Mouse (Mus musculus): Measurements from ENCODE around the gene Rps21. TPM values are rescaled to one million over a fixed set of nuclear protein-coding genes. Genes with fewer than 3 reads are reported as not detected.

Gene Rps21
- polyA plus RNA-seq, 1 experiment: 1,612 TPM

DNA sequence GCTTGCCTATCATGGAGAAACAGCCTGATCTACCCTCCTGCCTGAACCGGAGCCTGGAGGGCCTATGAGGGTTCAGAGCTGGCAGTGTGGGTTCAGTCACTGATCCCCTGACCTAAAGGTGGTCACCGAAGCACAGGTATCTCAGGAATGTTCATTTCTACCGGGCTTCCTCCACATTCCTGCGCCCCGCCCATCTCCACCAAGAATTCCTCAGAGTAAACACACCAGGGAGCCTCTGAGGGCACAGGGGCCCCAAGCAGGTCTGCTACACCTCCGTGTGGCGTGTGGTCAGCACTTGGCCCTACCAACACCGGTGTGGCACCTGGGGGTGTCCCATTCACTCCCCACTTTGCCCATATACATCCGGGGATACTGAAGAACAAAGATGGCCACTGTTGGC lies 37.0 kb upstream of the Rps21 start:
- Histone ChIP-seq H3K36me3 (ENCODE audit: control insufficient read depth, insufficient read depth, low read length, poor library complexity, severe bottlenecking) (no peaks in the 10 kb centered on the region; the same call in 1 of the 2 replicates), H3K9me3 (replicated peaks; ENCODE audit: control insufficient read depth, insufficient read depth, low read length, poor library complexity, severe bottlenecking) (no peaks in the 10 kb centered on the region), H3K4me1 (ENCODE audit: control insufficient read depth, insufficient read depth, low read length) (peaks cover 37% of the 10 kb centered on the region), H3K9ac (ENCODE audit: low read depth, poor library complexity, severe bottlenecking) (no peak overlapping the region), H3K4me3 (ENCODE audit: low read depth, low read length) (peak overlapping the region; percentile 25; the same call in 1 of the 2 replicates), H3K27ac (ENCODE audit: insufficient read depth, low read length) (peak overlapping the region; percentile 35; the same call in 1 of the 2 replicates), H3K27me3 (ENCODE audit: control insufficient read depth, insufficient read depth, low read length, poor library complexity, severe bottlenecking) (no peaks in the 10 kb centered on the region)
- no peak for TF ChIP-seq POLR2A (IDR thresholded peaks at IDR 0.05; ENCODE audit: insufficient read depth, low read length)
- TF ChIP-seq EP300 (IDR thresholded peaks at IDR 0.05; ENCODE audit: insufficient read depth, low read depth, low read length): no peak
- TF ChIP-seq CTCF (IDR thresholded peaks at IDR 0.05; ENCODE audit: low read depth, low read length): no peak

DNA sequence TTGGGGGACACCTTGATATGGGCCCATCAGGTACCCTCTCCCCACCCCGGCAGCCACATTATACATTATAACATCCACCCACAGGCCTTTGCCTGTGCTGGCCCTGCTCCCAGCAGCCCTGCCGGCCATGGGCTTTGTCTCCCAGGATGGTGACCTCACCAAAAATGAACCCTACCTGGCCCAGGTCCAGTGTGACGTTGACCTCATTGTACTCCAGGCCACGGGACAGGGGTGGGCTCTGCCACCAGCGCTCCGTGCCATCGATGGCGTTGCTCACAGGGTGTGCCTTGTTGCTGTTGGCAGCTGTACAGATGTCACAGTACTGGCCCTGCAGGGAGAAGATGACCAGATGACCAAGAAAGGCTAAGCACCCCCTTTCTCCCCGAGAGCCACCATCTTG lies 36.1 kb upstream of the Rps21 start:
- no peak overlapping the region for H3K27ac ChIP-seq (ENCODE audit: insufficient read depth, low read length)
- TF ChIP-seq POLR2A (IDR thresholded peaks at IDR 0.05; ENCODE audit: insufficient read depth, low read length) (no peak), CTCF (IDR thresholded peaks at IDR 0.05; ENCODE audit: low read depth, low read length) (no peak), EP300 (IDR thresholded peaks at IDR 0.05; ENCODE audit: insufficient read depth, low read depth, low read length) (no peak)
- H3K9ac ChIP-seq (ENCODE audit: low read depth, poor library complexity, severe bottlenecking): no peak overlapping the region
- no peak overlapping the region for H3K4me3 ChIP-seq (ENCODE audit: low read depth, low read length)
- no peaks in the 10 kb centered on the region for H3K9me3 ChIP-seq (replicated peaks; ENCODE audit: control insufficient read depth, insufficient read depth, low read length, poor library complexity, severe bottlenecking)
- no peaks in the 10 kb centered on the region; the same call in 1 of the 2 replicates for H3K36me3 ChIP-seq (ENCODE audit: control insufficient read depth, insufficient read depth, low read length, poor library complexity, severe bottlenecking)
- no peaks in the 10 kb centered on the region for H3K27me3 ChIP-seq (ENCODE audit: control insufficient read depth, insufficient read depth, low read length, poor library complexity, severe bottlenecking)
- H3K4me1 ChIP-seq (ENCODE audit: control insufficient read depth, insufficient read depth, low read length): peaks cover 36% of the 10 kb centered on the region

DNA sequence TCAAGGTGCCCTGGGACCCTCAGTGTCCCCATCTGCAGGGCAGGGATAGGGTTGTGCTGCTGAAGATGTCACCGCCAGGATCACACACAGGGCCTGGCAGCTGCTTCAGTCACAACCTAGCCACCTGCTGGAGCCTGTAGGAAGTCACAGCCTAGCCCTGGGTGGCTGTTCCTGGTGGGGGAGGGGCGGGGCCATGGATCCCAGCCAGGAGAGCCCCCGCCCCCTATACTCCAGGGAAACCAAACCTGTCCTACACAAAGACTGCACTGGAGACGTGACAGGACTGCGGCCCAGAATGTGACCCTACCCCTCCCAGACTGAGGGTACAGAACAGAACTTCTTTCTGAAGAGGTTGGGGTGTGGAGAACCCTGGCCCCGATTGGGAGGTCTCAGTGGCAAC lies 34.9 kb upstream of the Rps21 start:
- peak overlapping the region; percentile 7 for H3K4me3 ChIP-seq (ENCODE audit: low read depth, low read length)
- H3K27me3 ChIP-seq (ENCODE audit: control insufficient read depth, insufficient read depth, low read length, poor library complexity, severe bottlenecking): no peaks in the 10 kb centered on the region
- H3K36me3 ChIP-seq (ENCODE audit: control insufficient read depth, insufficient read depth, low read length, poor library complexity, severe bottlenecking): no peaks in the 10 kb centered on the region; the same call in 1 of the 2 replicates
- TF ChIP-seq CTCF (IDR thresholded peaks at IDR 0.05; ENCODE audit: low read depth, low read length): peak; percentile 27
- peak; percentile 67; the same call in 1 of the 2 replicates for TF ChIP-seq EP300 (IDR thresholded peaks at IDR 0.05; ENCODE audit: insufficient read depth, low read depth, low read length)
- TF ChIP-seq POLR2A (IDR thresholded peaks at IDR 0.05; ENCODE audit: insufficient read depth, low read length): no peak
- H3K27ac ChIP-seq (ENCODE audit: insufficient read depth, low read length): peak overlapping the region; percentile 8; the same call in 1 of the 2 replicates
- H3K4me1 ChIP-seq (ENCODE audit: control insufficient read depth, insufficient read depth, low read length): peaks cover 34% of the 10 kb centered on the region
- no peaks in the 10 kb centered on the region for H3K9me3 ChIP-seq (replicated peaks; ENCODE audit: control insufficient read depth, insufficient read depth, low read length, poor library complexity, severe bottlenecking)
- H3K9ac ChIP-seq (ENCODE audit: low read depth, poor library complexity, severe bottlenecking): no peak overlapping the region

DNA sequence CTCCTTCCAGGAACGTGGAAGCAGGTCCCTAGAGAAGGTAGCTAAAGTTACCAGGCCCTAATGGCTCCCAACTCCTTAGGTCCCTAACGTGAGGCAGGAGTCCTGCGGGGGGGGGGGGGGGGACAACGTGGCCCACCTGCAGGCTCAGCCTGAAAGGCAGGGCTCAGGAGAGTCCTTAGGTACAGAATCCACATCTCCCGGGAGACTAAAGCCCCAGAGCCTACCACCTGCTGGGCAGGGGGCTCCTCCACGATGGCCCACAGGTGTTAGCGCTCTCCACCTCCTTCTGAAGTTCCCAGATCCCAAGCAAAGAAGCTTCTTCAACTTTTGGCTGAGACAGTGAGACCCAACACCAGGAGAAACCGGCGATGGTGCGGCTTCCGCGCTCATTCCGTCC lies 32.5 kb upstream of the Rps21 start:
- H3K27ac ChIP-seq (ENCODE audit: insufficient read depth, low read length): no peak overlapping the region
- H3K27me3 ChIP-seq (ENCODE audit: control insufficient read depth, insufficient read depth, low read length, poor library complexity, severe bottlenecking): no peaks in the 10 kb centered on the region
- TF ChIP-seq CTCF (IDR thresholded peaks at IDR 0.05; ENCODE audit: low read depth, low read length) (no peak), EP300 (IDR thresholded peaks at IDR 0.05; ENCODE audit: insufficient read depth, low read depth, low read length) (no peak)
- H3K9me3 ChIP-seq (replicated peaks; ENCODE audit: control insufficient read depth, insufficient read depth, low read length, poor library complexity, severe bottlenecking): no peaks in the 10 kb centered on the region
- peaks cover 31% of the 10 kb centered on the region for H3K4me1 ChIP-seq (ENCODE audit: control insufficient read depth, insufficient read depth, low read length)
- peak overlapping the region; percentile 74 for H3K9ac ChIP-seq (ENCODE audit: low read depth, poor library complexity, severe bottlenecking)
- no peaks in the 10 kb centered on the region; the same call in 1 of the 2 replicates for H3K36me3 ChIP-seq (ENCODE audit: control insufficient read depth, insufficient read depth, low read length, poor library complexity, severe bottlenecking)
- H3K4me3 ChIP-seq (ENCODE audit: low read depth, low read length): peak overlapping the region; percentile 84

DNA sequence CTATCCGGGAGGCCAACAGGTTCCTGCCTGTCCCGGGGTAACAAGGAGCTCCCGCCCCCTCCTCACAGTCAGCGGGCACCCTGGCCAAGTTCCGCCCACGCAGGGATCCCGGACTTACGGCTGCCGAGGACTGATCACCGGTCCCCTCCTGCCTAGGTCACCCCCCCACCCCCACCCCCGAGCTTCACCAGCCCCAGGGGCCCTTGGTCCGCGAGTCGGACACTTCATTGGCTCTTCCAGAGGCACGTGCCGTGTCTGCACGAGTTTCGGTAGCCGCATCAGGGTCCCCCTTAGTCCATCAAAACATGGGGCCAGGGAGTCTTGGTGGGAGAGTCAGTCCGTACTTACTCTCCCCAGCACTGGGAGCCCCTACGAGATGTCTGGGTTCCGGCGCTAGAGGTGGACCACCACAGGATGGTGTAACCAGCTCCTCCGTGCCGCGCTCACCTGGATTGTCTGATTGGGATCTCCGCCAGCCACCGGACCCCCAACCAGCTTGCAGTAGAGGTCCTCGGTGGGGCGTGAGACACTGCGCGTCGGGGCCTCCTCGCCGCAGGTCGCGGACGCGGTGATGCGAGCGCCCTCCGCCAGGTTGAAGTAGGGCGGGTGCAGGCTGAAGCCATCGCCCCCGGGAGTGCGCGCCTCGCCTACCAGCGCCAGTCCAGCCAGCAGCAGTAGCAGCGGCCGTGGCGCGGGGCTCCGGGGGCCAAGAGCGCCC lies 32.0 kb upstream of the Rps21 start:
- H3K4me3 ChIP-seq (ENCODE audit: low read depth, low read length): peak overlapping the region; percentile 84
- H3K27me3 ChIP-seq (ENCODE audit: control insufficient read depth, insufficient read depth, low read length, poor library complexity, severe bottlenecking): no peaks in the 10 kb centered on the region
- 0 out of 2 replicates have a peak overlapping the region, but pooled peaks have one; percentile 23 for H3K27ac ChIP-seq (ENCODE audit: insufficient read depth, low read length)
- no peaks in the 10 kb centered on the region; the same call in 1 of the 2 replicates for H3K36me3 ChIP-seq (ENCODE audit: control insufficient read depth, insufficient read depth, low read length, poor library complexity, severe bottlenecking)
- TF ChIP-seq CTCF (IDR thresholded peaks at IDR 0.05; ENCODE audit: low read depth, low read length): no peak
- no peak for TF ChIP-seq POLR2A (IDR thresholded peaks at IDR 0.05; ENCODE audit: insufficient read depth, low read length)
- TF ChIP-seq EP300 (IDR thresholded peaks at IDR 0.05; ENCODE audit: insufficient read depth, low read depth, low read length): no peak
- peak overlapping the region; percentile 74 for H3K9ac ChIP-seq (ENCODE audit: low read depth, poor library complexity, severe bottlenecking)
- H3K4me1 ChIP-seq (ENCODE audit: control insufficient read depth, insufficient read depth, low read length): peaks cover 28% of the 10 kb centered on the region
- no peaks in the 10 kb centered on the region for H3K9me3 ChIP-seq (replicated peaks; ENCODE audit: control insufficient read depth, insufficient read depth, low read length, poor library complexity, severe bottlenecking)

GRCm38 (mm10) chr2:180225762-180226378 lies 31.3 kb upstream of the Rps21 start, which contains the start of gene Lama5:
Gene Lama5, minus strand, starts transcription at chr2:180225859.
- H3K9ac ChIP-seq (ENCODE audit: low read depth, poor library complexity, severe bottlenecking): peak within 1 kb of the TSS; percentile 74
- no peaks in the 10 kb centered on the region; the same call in 1 of the 2 replicates for H3K36me3 ChIP-seq (ENCODE audit: control insufficient read depth, insufficient read depth, low read length, poor library complexity, severe bottlenecking)
- peak within 1 kb of the TSS; percentile 64 for H3K27ac ChIP-seq (ENCODE audit: insufficient read depth, low read length)
- no peak for TF ChIP-seq POLR2A (IDR thresholded peaks at IDR 0.05; ENCODE audit: insufficient read depth, low read length)
- peak; percentile 71 for TF ChIP-seq EP300 (IDR thresholded peaks at IDR 0.05; ENCODE audit: insufficient read depth, low read depth, low read length)
- no peak for TF ChIP-seq CTCF (IDR thresholded peaks at IDR 0.05; ENCODE audit: low read depth, low read length)
- no peaks in the 10 kb centered on the region for H3K9me3 ChIP-seq (replicated peaks; ENCODE audit: control insufficient read depth, insufficient read depth, low read length, poor library complexity, severe bottlenecking)
- no peaks in the 10 kb centered on the region for H3K27me3 ChIP-seq (ENCODE audit: control insufficient read depth, insufficient read depth, low read length, poor library complexity, severe bottlenecking)
- H3K4me3 ChIP-seq (ENCODE audit: low read depth, low read length): peak within 1 kb of the TSS; percentile 84
- H3K4me1 ChIP-seq (ENCODE audit: control insufficient read depth, insufficient read depth, low read length): peaks cover 27% of the 10 kb centered on the region
